Mouse (Mus musculus) heart, adult 2 months (tissue): ENCODE data around the gene Bglap2.

Source experiments
- CTCF ChIP-seq: fragments of 200-600 bp; IDR thresholded peaks from 2 replicates; pipeline ENCODE4 v1.8.1; 2022; ENCODE audit warnings: antibody characterized with exemption, mild to moderate bottlenecking, moderate library complexity
- EP300 ChIP-seq: fragments of 200-500 bp; IDR thresholded peaks from 2 replicates; pipeline ENCODE4 v1.6.1; 2011; ENCODE audit warnings: low read depth, low read length, control low read depth; ENCODE audit not compliant: insufficient read depth
- POLR2A ChIP-seq: fragments of 200-500 bp; IDR thresholded peaks from 2 replicates; pipeline ENCODE4 v1.6.1; 2011; ENCODE audit warnings: mild to moderate bottlenecking, low read depth, low read length, control low read depth; ENCODE audit not compliant: insufficient read depth

DNA sequence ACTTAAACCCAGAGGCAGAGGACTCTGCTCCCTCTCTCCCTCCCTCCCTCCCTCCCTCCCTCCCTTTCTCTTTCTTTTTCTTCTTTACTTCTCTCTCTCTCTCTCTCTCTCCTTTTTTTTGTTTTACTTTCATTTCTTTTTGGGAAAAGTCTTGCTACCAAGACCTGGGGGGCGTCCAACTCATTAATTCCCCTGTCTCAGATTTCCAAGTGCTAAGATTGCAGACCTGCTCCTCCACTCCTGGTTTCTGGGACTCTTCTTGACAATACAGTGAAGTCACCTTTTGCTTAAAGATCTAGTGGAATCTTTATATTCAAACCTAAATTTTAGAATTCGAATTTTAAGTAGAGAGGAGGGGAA is 46.8 kb upstream of the Bglap2 start:
- no peak for TF ChIP-seq POLR2A
- TF ChIP-seq EP300, result no peak
- TF ChIP-seq CTCF, result no peak
